ENCODE assay signal across 25 mouse cellular contexts in the genomic region with DNA sequence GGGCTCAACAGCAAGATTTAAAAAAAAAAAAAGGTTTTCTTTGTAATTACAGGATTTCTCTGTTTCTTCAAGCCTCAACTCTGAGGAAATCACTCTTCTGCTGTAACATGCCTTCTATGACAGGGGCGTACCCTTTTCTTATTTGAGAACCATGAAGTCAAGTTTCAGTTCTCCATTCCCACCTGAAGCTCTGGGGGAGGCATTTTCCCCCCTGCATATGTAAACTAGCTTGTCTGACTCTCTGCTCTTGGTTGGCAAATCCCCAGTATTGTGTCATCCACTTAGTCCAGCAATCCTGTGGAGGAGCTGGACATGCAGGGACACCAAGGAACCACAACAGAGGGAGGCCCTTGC. TPM values are rescaled to one million over a fixed set of nuclear protein-coding genes. Genes with fewer than 3 reads are reported as not detected.
A peak's percentile ranks its signal among the peaks of the same experiment; 100 is the strongest.
DNase-seq lines count a peak whose midpoint lies in the region; ATAC-seq and TF ChIP-seq lines count a peak whose summit lies in the region.
"Had no signal": no experiment of that assay in that cellular context is flagged by ENCODE, and none has a peak within 500 bp of the region (broad histone marks: within the 10 kb centered on the region; RNA-seq: fewer than 3 reads in every experiment).

No protein-coding gene starts in this region.

- no peaks in the 10 kb centered on the region for H3K9me3 ChIP-seq in liver, postnatal 0 days (ENCODE audit: low read length)
- H3K9me3 ChIP-seq: liver, embryonic 15.5 days; midbrain, embryonic 12.5 days; neural tube, embryonic 15.5 days had no signal

- intact Hi-C loops in heart, postnatal 36 days (cut with DNase I), result loop anchor here (2.0 kb wide), 1 partner anchor 95 kb away; no protein-coding TSS in a partner anchor

- no peak for TF ChIP-seq CTCF in liver, adult 2 months (IDR thresholded peaks at IDR 0.05; ENCODE audit: low read depth, low read length)
- TF ChIP-seq CTCF in liver, postnatal 0 days (IDR thresholded peaks at IDR 0.05; ENCODE audit: low read depth), result no peak

- H3K27ac ChIP-seq in liver, adult 2 months (replicated peaks; ENCODE audit: insufficient read depth, low read depth, low read length), result no peak overlapping the region
- no peak overlapping the region for H3K27ac ChIP-seq in liver, postnatal 0 days (ENCODE audit: low read depth)
- H3K27ac ChIP-seq: forebrain, embryonic 12.5 days; heart, adult 2 months; layer of hippocampus, adult 2 months; liver, embryonic 15.5 days; macrophage; midbrain, embryonic 12.5 days; neural tube, embryonic 15.5 days had no signal

- H3K36me3 ChIP-seq in liver, adult 2 months (ENCODE audit: control insufficient read depth, insufficient read depth, low read length), result peaks cover 58% of the 10 kb centered on the region
- H3K36me3 ChIP-seq in liver, postnatal 0 days (replicated peaks; ENCODE audit: insufficient read depth, low read length), result peaks cover 20% of the 10 kb centered on the region; the same call in 1 of the 2 replicates
- H3K36me3 ChIP-seq in splenic B cell, adult 2 months (ENCODE audit: control insufficient read depth, insufficient read depth, low read length, poor library complexity, severe bottlenecking), result peaks cover 2% of the 10 kb centered on the region; the same call in 1 of the 2 replicates

- no peak overlapping the region for H3K9ac ChIP-seq in liver, adult 2 months (ENCODE audit: low read depth, low read length)
- H3K9ac ChIP-seq in liver, postnatal 0 days (replicated peaks), result no peak overlapping the region
- H3K9ac ChIP-seq: forebrain, embryonic 12.5 days; liver, embryonic 15.5 days; midbrain, embryonic 12.5 days; neural tube, embryonic 15.5 days had no signal

- WGBS in liver, adult 2 months, result 91% methylated on average over 1 of the region's 1 CpGs
- 55% methylated on average over 1 of the region's 1 CpGs for WGBS in liver, postnatal 0 days (ENCODE audit: insufficient replicate concordance)

- H3K4me3 ChIP-seq in liver, adult 2 months (ENCODE audit: insufficient read depth, low read depth, low read length), result no peak overlapping the region
- H3K4me3 ChIP-seq in liver, postnatal 0 days (ENCODE audit: low read depth, low read length), result no peak overlapping the region
- H3K4me3 ChIP-seq: forebrain, embryonic 12.5 days; heart, adult 2 months; layer of hippocampus, adult 2 months; liver, embryonic 15.5 days; midbrain, embryonic 12.5 days; myocyte; neural tube, embryonic 15.5 days had no signal

- H3K27me3 ChIP-seq in liver, adult 2 months (ENCODE audit: control insufficient read depth, insufficient read depth, low read length), result no peaks in the 10 kb centered on the region
- no peaks in the 10 kb centered on the region for H3K27me3 ChIP-seq in liver, postnatal 0 days (ENCODE audit: insufficient read depth, low read length)
- H3K27me3 ChIP-seq in splenic B cell, adult 2 months (ENCODE audit: control insufficient read depth, insufficient read depth, low read length, poor library complexity, severe bottlenecking), result no peaks in the 10 kb centered on the region
- H3K27me3 ChIP-seq: forebrain, embryonic 12.5 days; liver, embryonic 15.5 days; midbrain, embryonic 12.5 days; neural tube, embryonic 15.5 days had no signal

- DNase-seq in liver, adult 2 months (ENCODE audit: extremely low read depth, low read depth, low spot score), result peak; percentile 7
- DNase-seq in liver, postnatal 0 days, result no peak
- DNase-seq in fat pad, adult 2 months (ENCODE audit: extremely low read depth, low read depth, low spot score), result peak; percentile 33
- peak; percentile 87 for DNase-seq in splenic B cell, adult 2 months (ENCODE audit: low read depth, low spot score)
- no peak for DNase-seq in layer of hippocampus, adult 9-10 months (ENCODE audit: low spot score)
- DNase-seq in heart, postnatal 36 days, result no peak
- no peak for DNase-seq in gastrocnemius, postnatal 4 days (ENCODE audit: low spot score in 2 of 2)
- DNase-seq: adrenal gland, adult 2 months; cerebellum, postnatal 36 days; gastrocnemius, postnatal 10 days; heart, postnatal 4 days; kidney, postnatal 14 days; retina, postnatal 1 day; thymus, postnatal 36 days had no signal

- no peak for TF ChIP-seq POLR2A in liver, adult 2 months (IDR thresholded peaks at IDR 0.05; ENCODE audit: extremely low read depth, insufficient read depth, low read length)

- TF ChIP-seq EP300 in liver, postnatal 0 days (IDR thresholded peaks at IDR 0.05; ENCODE audit: low read depth), result no peak

- ATAC-seq in liver, postnatal 0 days, result no peak
- ATAC-seq in monocyte, adult 5-6 weeks (replicated peaks; ENCODE audit: insufficient number of reproducible peaks, low FRiP score, low TSS enrichment, poor library complexity, severe bottlenecking), result peak; percentile 89
- ATAC-seq: hindbrain, embryonic 16.5 days; intestine, postnatal 0 days had no signal

- no peaks in the 10 kb centered on the region for H3K79me2 ChIP-seq in liver, adult 2 months (ENCODE audit: control insufficient read depth, insufficient read depth, low read length)

- no peaks in the 10 kb centered on the region for H3K4me1 ChIP-seq in liver, adult 2 months (ENCODE audit: control insufficient read depth, insufficient read depth, low read length)
- H3K4me1 ChIP-seq in liver, postnatal 0 days (ENCODE audit: insufficient read depth), result no peaks in the 10 kb centered on the region
- H3K4me1 ChIP-seq: forebrain, embryonic 12.5 days; liver, embryonic 15.5 days; midbrain, embryonic 12.5 days; neural tube, embryonic 15.5 days had no signal

- no peak overlapping the region for H3K4me2 ChIP-seq in liver, postnatal 0 days (ENCODE audit: low read depth, low read length)
- H3K4me2 ChIP-seq: forebrain, embryonic 12.5 days; liver, embryonic 15.5 days; midbrain, embryonic 12.5 days; neural tube, embryonic 15.5 days had no signal

RNA-seq across cellular contexts. Expression of a gene that starts 54.7 kb away (rescaled TPM):
- not detected in 2 replicates for total RNA-seq in liver, adult 2 months (2014; rRNA removed)
- not detected in 2 replicates for polyA plus RNA-seq in liver, adult 2 months (2012; rRNA removed)
- polyA plus RNA-seq in liver, postnatal 0 days (2015; fragmentation: Nextera tagmentation; extraction: Ambion mirVana), result not detected in 2 replicates
- total RNA-seq in monocyte, adult 5-6 weeks (2017), result not detected in 3 replicates
- not detected for total RNA-seq in heart, postnatal 36 days (2021)
- total RNA-seq in gastrocnemius, postnatal 4 days (2021), result not detected
- total RNA-seq: gastrocnemius, postnatal 10 days had no signal
- polyA plus RNA-seq: macrophage had no signal

RNA-seq across cellular contexts. Expression of a gene that starts 59.9 kb away (rescaled TPM):
- 84.3 and 107 TPM in 2 replicates for total RNA-seq in liver, adult 2 months (2014; rRNA removed)
- 45.1 and 48.2 TPM in 2 replicates for polyA plus RNA-seq in liver, adult 2 months (2012; rRNA removed)
- polyA plus RNA-seq in liver, postnatal 0 days (2015; fragmentation: Nextera tagmentation; extraction: Ambion mirVana), result 32.5 and 35.7 TPM in 2 replicates
- total RNA-seq in monocyte, adult 5-6 weeks (2017), result 20.6 to 46.9 TPM (median 27.7 TPM) in 3 replicates
- 10 to 100 TPM; 87.0 to 88.5 TPM for total RNA-seq in heart, postnatal 36 days (2021)
- total RNA-seq in gastrocnemius, postnatal 4 days (2021), result 10 to 100 TPM; 30.2 to 30.5 TPM

Comparison
In these comparisons a context has a peak if more than half of its experiments do, and no peak if none do; other contexts are left out.
1. DNase-seq: peak in liver, adult 2 months (single experiment), fat pad, adult 2 months (single experiment) and splenic B cell, adult 2 months (single experiment); none in liver, postnatal 0 days (single experiment), layer of hippocampus, adult 9-10 months (single experiment), heart, postnatal 36 days (0 of 2) and gastrocnemius, postnatal 4 days (0 of 2).